Mouse (Mus musculus): ENCODE measurements around the gene Olfr131. TPM values are rescaled to one million over a fixed set of nuclear protein-coding genes. Genes with fewer than 3 reads are reported as not detected.
"Not testable (repeated sequence)": the region's sequence is repeated elsewhere in the genome, so short reads cannot be mapped to it uniquely, and the experiment has no call there.

The Olfr131 gene
- total RNA-seq (2021), result not detected
- long read RNA-seq, experiment 1, result 0 reads
- long read RNA-seq, experiment 2, result 0 reads

DNA sequence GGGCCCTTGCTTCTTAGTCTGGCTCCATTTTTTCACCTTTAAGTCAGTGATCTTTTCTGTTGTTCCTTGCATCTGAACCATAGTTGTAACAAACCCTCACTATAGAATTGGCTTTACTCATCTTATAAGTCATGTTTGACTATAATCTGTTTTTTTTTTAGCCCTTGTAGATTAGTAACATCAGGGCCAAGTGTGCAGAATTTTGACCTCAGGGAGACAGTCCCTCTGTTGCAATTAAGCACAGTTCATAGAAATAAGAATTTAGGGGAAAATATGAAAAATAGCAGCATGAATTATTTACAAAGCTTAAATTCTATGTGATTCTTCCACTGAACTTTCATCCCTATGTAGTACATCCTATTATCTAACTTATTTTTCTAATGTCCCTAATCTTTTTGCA, at the start of gene Olfr131:
Gene Olfr131, minus strand, starts transcription at position 101 of the 400 bp plus-strand sequence.
- DNase-seq, result no peak

- DNase-seq, result no peak
Observed at GRCm38 (mm10) chr17:38134426-38134825, 45.9 kb upstream of the Olfr131 start, which contains the start of gene Olfr132. Gene Olfr132, minus strand, starts transcription at chr17:38134526.

DNA sequence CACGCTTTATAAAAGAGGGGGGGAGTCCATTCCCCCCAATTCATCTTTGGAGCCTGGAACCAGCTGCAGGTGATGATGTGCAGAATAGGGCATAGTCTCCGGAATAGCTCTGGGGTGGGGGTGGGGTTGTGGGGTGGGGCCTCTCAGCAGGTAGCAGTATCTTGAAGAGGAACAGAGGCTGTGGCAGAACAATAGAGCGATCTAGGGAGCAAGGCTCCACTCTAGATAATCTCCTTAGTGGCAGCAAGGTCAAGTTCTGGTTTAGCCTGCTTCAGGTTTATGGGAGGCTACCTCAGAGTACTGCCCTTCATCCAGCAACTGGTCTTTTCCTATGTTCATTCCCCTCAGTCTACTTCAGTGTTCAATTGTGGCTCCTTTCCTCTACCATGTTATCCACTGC, 36.9 kb upstream of the Olfr131 start:
- not testable (repeated sequence) for DNase-seq

DNA sequence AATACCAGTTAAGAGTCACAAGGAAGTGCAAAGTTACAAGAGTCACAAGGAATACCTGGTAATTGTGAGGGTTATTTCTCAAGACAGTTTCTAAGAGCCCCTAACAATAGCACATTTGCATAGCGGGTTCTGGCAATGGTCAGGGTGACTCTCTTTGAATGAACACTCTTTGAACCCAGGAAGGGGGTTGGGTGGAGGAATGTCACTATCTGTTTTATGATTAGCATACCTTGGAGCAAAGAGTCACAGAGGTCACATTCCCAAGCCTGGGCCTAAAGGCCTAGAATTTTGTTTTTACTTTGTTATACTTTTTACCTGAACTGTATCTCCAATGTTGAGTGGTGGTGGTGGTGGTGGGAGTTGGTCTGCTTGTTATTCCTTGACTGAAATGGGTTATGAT, 35.7 kb upstream of the Olfr131 start:
- not testable (repeated sequence) for DNase-seq

GRCm38 (mm10) chr17:38082364-38082763, 6.1 kb downstream of the Olfr131 start:
- DNase-seq, result no peak

DNA sequence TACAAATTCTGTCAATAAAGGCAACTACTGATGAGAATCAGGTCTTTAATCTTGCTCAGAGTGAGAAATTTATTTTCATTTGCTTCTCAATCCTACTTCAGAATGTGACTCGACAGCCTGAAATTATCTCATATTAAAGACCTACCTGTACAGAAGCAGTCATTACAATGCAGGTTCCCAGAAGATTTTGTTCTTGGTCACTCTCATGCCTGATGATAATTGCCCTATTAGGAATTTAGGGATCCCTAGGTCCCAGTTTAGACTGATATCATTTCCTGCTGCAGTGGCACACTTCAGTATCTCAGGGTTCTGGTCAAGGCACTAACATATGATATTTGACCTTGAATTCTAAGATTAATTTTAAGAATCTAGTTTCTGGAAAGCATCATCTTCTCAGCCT, 24.9 kb downstream of the Olfr131 start, which contains the start of gene Olfr130:
Gene Olfr130, plus strand, starts transcription at position 301 of the 400 bp plus-strand sequence.
- no peak for DNase-seq

DNA sequence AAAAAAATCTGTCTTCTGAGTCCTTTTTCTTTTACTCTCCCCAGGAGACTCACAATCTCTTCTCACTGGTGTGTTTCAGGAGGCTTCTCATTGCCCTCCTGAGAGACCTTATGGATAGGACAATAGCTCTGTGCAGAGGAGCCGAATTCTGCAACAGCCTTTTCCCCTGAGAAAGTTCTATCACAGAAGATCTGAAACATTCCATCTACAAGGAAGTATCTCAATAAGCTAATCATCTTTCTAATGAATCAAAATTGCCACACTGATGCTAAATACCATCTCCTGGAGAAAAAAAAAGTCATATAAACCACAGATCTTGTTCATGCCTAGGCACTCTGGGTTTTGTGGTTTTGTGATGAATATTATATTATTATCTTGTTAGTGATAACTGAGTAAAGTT, 28.5 kb downstream of the Olfr131 start, which contains the start of gene Olfr129:
Gene Olfr129, minus strand, starts transcription at position 101 of the 400 bp plus-strand sequence.
- no peak for DNase-seq

Other genes starting within 250 kb of the Olfr131 start
- not detected for gene Olfr126, start 241.2 kb downstream of the Olfr131 start, total RNA-seq (2021)
- gene Olfr127, start 188.3 kb downstream of the Olfr131 start, total RNA-seq (2021), result not detected
- gene Olfr128, start 168.1 kb downstream of the Olfr131 start, total RNA-seq (2021), result not detected
- not detected for gene Olfr761, start 135.6 kb downstream of the Olfr131 start, total RNA-seq (2021)
- not detected for gene Olfr129, start 28.6 kb downstream of the Olfr131 start, total RNA-seq (2021)
- gene Olfr130, start 24.8 kb downstream of the Olfr131 start, total RNA-seq (2021), result not detected
- not detected for gene Olfr132, start 45.8 kb upstream of the Olfr131 start, total RNA-seq (2021)
- not detected for gene Olfr133, start 56.6 kb upstream of the Olfr131 start, total RNA-seq (2021)
- not detected for gene Olfr134, start 82.7 kb upstream of the Olfr131 start, total RNA-seq (2021)
- gene Olfr135, start 115.6 kb upstream of the Olfr131 start, total RNA-seq (2021), result not detected
- not detected for gene Olfr138, start 172.3 kb upstream of the Olfr131 start, total RNA-seq (2021)
- gene Olfr137, start 218.9 kb upstream of the Olfr131 start, total RNA-seq (2021), result not detected
- gene Olfr136, start 241.1 kb upstream of the Olfr131 start, total RNA-seq (2021), result not detected

Measured in adrenal gland, postnatal 10 days (tissue).